Mouse (Mus musculus) testis, postnatal 10 days (tissue): ENCODE data around the gene Slc41a3.
"Not testable (repeated sequence)": the region's sequence is repeated elsewhere in the genome, so short reads cannot be mapped to it uniquely, and the experiment has no call there.

ENCODE experiments used
- DNase-seq: peaks from one replicate; pipeline ENCODE4 v3.0.0; 2021; ENCODE audit warnings: low spot score

Slc41a3 gene

DNA sequence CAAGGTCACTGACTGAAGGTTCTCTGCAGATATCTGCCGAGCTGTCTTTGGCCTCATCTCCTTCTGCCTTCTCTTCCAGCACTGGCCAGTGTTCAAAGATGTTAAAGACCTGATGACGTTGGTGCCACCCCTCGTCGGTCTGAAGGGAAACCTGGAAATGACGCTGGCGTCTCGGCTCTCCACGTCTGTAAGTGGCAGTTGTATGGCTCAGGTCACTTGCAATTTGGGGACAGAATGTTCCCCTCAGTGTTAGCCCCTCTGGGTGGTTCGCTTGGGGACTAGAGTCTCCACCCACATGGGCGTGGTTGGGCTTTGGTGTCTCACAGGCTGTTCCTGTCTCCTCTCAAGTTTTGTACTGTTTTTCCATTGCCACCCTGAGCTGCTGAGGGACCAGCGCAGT is 20.2 kb downstream of the Slc41a3 start:
- peak; percentile 60 for DNase-seq

DNA sequence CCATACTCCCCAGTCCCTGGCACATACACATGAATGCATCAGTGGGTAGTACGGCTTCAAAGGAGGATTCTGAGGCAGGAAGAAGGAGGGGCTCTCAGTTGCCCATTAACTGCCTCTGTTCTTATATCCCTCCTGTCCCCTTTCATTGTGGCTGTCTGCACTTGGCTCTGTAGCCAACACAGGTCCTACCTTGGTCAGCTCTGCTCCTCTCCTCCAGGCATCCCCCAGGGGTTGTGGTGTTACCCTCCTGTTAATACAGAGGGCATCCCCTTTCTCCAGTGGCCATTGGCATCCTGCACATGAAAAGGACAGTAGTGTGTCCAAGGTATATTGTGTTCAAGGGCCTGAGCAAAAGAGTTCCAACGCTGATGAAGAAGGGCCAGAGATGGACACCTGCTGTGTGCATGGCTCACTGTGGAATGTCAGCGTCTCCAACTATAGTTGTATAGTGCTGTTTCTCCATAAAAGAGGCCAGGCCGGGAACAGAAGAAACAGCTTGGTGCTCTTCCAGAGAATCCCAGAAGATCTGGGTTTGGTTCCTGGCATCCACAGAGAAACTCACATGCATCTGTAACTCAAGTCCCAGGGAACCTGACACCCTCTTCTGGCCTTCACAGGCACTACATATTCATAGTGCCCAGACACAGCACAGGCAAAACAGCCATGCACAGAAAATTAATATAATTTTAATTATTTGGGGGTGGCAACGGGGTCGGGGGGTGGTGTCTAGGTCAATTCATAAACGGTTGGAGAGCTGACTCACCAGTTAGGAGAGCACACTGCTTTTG is 20.9 kb downstream of the Slc41a3 start:
- DNase-seq = no peak

DNA sequence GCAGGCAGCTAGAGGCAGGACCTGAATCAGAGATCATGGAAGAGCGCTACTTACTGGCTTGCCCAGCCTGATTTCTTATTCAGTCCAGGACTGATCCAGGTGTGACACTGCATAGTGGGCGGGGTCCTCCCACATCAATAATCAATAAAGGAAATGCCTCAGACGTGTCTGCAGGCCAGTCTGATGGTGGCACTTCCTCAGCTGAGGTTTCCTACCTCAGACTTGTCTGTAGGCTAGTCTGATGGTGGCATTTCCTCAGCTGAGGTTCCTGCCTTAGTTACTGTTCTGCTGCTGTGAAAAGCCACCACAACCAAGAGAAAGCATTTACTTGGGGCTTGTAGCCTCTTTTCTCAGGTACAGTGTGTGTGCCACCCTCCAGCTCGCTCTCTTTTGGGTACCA is 23.0 kb downstream of the Slc41a3 start:
- DNase-seq = no peak

DNA sequence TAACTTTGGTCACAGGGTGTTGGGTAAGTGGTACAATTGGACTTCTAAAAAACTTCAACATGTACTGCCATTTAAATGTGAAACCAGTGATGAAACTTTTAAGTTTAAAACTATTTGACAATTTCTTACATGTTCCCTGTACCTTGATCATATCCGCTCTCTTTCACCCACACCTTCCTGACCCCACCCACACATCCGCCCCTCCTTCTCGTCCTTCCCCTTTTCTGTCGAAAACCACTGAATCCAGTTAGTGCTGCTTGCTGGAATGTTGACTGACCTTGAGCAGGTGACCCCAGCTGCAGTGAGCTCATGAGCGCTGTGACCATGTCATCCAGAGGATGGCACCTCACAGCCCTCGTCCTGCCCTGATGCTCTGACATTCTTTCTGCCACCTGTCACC is 25.0 kb downstream of the Slc41a3 start:
- no peak for DNase-seq

DNA sequence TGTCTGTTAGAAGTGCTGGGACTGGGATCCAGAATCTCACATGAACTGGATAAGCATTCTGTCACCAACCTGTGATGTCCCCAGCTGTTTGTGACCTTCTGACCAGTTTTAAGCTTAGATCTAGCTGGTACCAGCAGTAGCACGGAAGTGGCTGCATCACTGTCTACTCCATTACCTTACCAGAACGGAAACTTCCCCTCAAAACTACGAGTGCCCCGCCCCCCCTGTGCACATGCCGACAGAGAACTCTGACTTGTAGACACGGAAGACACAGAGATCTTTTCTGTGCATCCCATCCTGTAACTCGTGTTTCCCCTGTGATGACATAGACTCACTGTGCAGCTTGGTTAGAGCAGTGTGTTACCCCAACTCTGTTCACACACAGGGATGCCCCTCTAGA is 25.9 kb downstream of the Slc41a3 start:
- DNase-seq = no peak

DNA sequence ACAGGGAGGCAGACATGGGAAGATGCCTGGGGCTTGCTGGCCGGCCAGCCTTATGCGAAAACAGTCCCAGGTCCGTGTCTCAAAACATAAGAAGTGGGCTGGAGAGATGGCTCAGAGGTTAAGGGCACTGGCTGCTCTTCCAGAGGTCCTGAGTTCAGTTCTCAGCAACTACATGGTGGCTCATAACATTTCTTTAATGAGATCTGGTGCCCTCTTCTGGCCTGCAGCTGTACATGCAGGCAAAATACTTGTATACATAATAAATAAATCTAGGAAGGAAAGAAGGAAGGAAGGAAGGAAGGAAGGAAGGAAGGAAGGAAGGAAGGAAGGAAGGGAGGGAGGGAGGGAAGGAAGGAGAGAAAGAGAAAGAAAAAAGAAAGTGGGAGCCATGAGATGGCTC is 28.0 kb downstream of the Slc41a3 start:
- not testable (repeated sequence) for DNase-seq

DNA sequence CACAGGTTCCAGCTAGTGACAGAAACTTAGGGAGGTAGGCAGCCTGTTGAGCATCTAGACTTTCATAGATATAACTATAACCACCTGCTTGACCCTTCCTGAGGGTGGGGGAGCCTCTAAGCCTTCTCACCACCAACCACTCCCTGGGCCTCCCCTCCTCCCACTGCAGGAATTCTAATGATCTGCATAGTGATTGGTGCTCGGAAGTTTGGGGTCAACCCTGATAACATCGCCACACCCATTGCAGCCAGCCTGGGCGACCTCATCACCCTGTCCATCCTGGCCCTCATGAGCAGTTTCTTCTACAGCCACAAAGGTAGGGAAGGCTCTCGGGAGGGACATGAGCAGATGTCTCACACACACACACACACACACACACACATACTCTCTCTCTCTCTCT is 30.6 kb downstream of the Slc41a3 start:
- no peak for DNase-seq

DNA sequence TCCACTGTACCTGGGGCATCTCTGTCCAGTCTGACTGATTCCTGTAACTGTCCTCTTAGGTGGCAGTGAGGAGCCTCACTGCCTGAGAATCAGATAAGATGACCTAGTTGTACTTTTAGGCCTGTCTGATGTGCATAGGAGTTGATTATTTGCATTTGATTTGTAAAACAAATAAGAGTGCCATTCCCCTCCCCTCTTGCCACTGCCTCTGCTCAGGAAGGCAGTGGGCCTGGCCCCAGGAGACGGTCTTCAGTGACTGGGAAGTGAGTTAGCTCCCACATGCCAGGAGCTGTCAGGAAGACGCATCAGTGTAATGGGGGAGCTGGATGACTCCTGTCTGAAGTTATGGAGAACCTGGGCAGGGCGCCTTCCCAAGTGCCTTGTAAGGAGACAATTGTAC is 31.1 kb downstream of the Slc41a3 start:
- no peak for DNase-seq

DNA sequence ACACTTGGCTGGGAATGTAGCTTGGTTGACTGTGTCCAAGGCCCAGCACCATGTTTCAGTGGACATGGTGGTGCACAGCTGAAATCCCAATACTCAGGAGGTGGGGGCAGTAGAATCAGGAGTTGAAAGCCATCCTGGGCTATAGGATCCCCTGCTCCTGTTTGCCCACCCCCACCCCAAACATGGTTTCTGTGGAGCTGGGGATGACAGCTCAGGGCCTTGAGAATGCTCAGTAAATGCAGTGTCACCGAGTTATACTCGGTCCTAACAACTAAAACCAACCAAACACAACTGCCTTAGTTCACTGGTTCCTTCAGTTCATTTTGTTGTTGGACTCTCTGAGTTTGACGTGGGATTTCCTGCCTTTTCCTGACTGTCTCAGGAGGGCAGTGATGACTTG is 38.5 kb downstream of the Slc41a3 start:
- DNase-seq = no peak

DNA sequence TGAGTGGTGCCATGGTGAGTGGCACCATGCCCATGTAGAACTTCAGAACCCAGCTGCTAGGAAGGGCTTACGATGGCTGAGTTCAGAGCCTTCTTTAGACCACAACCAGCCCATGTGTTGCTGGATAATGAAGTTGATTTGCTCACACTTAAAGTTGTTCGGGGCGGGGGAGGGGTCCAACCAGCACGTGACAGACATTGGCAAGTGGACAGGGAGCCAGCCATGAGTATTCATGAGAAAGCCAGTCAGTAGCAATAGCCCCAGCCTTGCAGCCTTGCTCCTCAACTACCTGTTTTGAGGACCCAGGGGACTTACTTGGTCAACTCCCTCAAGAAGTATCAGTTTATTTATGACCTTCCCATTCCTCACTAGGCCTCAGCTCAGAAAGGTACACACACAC is 40.4 kb downstream of the Slc41a3 start:
- DNase-seq = no peak

DNA sequence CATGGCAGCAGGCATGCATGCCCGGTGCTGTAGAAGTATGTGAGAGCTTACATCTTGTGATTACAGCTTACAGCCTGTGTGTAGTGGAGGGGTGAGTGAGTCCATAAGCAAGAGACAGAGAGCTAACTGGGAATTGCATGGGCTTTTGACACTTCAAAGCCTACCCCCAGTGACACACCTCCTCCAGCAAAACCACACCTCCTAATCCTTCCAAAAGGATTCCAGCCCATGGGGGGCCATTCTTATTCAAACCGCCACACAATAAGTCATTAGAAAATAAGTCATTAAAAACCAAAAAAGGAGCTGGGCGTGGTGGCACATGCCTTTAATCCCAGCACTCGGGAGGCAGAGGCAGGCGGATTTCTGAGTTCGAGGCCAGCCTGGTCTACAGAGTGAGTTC is 43.9 kb downstream of the Slc41a3 start:
- DNase-seq = no peak

DNA sequence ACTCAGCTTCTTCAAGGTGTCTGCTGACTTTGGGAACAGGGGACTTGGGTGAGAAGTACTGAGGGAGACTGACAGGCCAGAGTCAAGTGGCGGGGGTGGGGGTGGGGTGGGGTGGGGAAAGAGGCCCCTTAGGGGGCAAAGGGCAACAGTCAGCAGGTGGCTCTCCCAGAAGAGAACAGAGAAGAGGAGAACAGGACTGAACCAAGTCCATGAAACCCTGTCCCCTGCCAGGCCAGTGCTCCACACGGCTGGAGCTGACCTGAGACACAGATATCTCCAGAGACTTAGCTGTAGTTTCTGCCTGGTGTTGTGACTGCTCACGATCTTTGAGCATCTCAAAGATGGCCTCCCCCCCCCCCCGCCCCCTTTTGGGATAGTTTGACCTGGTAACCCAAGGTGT is 44.8 kb downstream of the Slc41a3 start:
- DNase-seq = no peak

DNA sequence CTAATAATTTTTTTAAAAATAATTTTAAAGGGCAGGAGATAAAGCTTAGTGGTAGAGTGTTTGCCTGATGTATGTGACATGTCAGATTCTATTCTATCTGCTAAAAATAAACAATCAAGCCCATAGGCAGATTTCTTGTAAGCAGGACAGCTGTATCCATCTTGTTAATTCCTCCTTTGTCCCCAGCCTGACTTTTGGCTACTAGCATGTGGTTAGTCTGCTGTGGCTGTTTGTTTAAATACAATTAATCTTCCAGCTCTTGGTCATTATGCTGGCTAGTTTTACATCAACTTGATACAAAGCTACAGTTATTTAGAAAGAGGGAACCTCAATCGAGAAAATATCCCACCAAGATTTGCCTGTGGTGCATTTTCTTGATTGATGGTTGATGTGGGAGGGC is 46.1 kb downstream of the Slc41a3 start:
- DNase-seq = no peak

DNA sequence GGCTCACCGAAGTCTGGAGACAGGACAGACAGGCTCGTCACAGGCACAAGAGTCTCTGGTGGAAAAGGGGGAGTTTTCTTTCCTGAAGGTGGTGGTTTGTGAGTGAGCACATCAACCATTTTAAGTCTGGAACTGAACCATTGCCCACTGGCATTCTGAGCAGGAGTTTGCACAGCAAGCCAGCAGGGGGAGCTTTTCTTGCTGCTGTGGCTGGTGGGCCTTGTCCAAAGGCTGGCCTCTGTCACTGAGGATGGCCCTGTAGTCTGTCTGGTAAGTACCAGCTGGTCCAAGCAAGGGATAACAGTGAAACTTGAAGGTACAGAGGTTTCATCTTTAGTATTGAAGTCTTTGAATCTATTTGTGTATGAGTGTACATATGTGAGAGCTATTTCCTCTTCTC is 49.2 kb downstream of the Slc41a3 start:
- peak; percentile 66 for DNase-seq

DNA sequence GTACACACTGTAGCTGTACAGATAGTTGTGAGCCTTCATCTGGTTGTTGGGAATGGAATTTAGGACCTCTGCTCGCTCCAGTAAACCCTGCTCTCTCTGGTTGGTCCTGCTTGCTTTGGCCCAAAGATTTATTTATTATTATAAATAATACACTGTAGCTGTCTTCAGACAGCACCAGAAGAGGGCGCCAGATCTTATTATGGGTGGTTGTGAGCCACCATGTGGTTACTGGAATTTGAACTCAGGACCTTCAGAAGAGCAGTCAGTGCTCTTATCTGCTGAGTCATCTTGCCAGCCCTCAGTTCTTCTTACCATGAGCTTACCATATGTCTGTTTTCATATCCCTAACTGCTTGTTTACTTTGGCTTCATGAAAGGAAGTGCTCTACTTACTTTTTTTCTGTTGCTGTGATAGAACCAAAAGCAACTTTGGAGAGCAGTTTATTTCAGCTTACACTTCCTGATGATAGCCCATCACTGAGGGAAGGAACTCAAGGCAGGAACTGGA is 51.9 kb downstream of the Slc41a3 start:
- not testable (repeated sequence) for DNase-seq

DNA sequence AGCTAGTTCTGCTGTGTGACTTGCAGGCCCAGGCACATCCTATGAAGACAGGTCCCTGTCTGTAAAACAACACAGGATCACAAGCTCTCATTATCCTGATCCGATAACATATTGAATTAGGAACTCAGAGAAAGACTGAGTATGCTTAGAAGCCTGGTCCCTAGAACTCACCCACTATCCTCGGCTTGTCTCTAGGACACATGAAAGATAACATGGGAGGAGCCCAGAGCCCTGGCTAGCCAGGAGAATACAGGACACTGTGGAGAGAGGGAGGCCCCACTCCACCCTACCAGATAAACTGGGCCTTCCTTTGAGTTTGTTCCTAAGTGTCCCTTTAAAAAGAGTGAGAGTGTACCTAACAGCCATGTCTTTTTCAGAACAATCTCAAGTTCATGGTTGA is 55.4 kb downstream of the Slc41a3 start:
- no peak for DNase-seq

DNA sequence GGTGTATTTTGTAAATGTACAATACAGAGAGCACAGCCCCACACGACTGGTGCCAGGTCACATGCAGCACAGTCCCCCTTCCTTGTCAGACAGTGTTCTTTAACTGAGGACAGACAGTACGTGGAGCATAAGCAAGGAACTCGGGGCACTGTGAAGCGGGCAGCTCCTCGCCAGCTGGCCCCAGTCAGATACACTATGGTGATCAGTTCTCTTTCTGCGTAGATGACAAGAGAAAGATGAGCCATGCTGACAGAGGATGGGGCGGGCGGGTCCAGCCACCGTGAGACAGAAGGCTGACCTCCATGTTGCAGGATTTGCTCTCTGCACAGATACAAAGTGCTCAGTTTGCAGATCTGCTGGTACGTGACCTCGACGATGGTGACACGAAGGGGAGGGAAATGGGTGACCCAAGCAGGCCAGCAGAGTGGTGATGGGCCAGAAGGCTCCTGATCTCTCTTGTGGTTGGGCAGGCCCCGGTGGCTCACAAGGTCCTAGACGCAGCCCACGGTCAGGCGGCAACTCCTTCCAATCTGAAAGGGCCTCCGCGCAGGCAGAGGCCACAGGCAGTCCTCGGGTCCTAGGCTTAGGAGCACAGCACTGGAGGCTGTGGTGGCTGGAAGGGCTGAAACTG is 56.0 kb downstream of the Slc41a3 start:
- DNase-seq = peak; percentile 60

DNA sequence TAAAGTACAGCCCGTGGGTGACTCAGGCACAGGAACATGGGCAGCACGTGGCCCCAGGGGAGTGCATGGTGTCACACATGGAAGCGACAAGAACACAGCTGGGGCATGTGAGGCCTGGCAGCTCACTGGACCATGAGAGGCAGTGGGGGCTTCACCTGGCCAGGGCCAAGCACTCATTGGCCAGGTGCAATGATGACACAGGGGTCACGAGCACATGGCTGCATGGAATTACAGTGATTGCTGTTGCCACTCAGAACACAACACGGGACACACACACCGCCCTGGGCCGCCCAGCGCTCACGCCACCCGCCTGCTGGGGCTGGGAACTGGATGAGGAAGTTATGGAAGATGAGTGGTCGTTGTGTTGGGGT is 56.5 kb downstream of the Slc41a3 start:
- no peak for DNase-seq

DNA sequence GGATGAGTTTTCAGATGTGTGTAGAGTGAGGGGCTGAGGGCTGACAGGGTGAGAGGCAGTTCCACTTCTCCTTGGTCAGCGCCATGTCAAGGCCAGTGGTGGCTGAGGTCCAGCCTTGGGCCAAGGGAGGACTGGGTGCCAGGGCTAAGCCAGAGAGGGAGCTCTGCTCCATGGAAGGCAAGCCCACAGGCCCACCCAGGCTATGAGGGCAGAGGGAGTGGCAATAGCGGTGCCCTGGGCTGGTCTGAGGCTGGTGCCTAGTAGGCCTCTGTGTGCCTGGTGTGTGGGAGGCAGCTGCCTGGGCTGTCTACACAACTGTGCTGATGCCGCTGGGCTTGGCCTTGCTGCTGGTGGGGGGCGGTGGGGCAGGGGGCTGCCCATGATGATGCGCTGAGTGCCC is 57.6 kb downstream of the Slc41a3 start:
- peak; percentile 54 for DNase-seq

DNA sequence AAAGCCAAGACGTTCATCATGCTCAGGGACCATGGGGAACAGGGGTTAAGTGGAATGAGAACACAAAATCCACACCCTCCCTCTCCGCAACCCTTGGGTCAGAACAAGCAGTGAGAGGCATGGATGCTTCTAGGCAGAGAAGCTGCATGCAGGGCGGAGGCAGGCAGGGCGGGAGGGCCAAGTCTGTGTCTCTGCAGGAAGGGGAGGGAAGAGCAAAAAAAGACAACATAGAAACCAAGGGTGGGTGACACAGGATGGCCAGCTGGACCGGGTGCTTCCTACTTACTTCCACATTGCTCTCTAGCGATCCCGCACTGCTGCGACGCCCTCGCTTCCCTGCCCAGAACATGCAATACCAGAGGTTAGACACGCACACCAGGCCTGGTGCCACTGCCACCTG is 59.2 kb downstream of the Slc41a3 start:
- DNase-seq = no peak

DNA sequence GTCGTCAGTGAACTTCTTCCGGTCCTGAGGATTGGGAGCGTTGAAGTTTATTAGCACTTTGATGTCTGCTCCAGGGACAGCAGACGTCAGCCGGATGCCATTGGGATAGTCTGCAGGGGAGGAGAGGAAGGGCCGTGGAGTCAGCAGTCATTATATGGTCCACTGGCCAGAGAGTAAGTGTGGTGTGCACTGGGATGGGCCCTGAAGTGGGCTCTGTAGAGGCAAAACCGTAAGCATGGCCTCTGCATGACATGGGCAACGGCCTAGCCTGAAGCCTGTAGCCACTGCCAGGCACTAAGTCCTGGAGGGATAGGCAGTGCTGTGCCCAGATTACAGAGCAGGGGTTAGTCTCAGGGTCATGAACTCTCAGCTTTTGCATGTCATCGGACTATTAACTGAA is 64.2 kb downstream of the Slc41a3 start:
- no peak for DNase-seq

DNA sequence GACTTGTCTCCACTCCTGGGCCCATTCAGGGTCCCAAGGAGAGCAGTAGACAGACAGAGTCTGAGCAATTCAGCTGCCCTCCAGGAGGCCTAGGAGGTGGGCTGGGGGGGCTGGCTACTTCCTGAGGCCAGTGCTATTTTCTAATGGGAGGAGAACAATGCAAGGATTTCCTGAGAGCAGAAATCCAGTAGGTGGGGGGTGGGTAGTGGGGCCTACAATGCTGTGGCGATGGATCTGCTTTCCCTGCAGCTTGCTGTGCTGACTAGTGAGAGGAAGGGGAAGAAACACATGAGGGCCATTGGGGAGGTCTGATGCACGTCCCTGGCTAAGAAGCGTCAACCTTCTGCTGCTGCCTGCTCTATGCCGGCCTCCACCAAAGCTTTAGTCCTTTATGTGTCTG is 74.2 kb downstream of the Slc41a3 start:
- no peak for DNase-seq

DNA sequence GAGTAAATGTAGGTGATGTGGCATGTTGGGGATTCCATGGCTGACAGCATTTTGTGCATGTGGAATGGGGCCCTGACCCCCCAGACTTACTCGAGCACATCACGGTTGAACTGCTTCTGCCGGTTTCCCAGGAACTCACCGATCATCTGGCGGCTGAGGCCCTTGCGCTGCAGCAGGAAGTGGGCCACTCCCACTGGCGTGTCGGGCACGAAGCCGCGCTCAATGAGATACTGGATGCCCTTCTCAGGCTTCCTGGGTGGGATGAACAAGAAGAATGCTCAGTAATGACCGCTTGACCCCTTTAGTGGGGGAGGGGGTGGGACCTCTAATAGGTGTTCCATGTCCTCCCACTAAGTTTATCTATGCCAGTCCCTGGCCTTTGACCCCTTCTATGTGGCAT is 75.9 kb downstream of the Slc41a3 start:
- no peak for DNase-seq
